Mouse (Mus musculus) stomach, embryonic 16.5 days (tissue): Measurements from ENCODE around the gene Pex19. TPM values are rescaled to one million over a fixed set of nuclear protein-coding genes. Genes with fewer than 3 reads are reported as not detected.

Experiments used
- ATAC-seq: fragments of 200-750 bp; cut with Nextera tagmentation; 2 replicates; pipeline ENCODE4 v1.8.0; 2017; ENCODE audit warnings: moderate number of reproducible peaks, moderate TSS enrichment; ENCODE audit not compliant: insufficient read depth, low FRiP score
- H3K27ac ChIP-seq: fragments of 300-500 bp; sonication (generic); 2 replicates; pipeline ENCODE4 v1.5.1; 2014; ENCODE audit warnings: low read length
- H3K27me3 ChIP-seq: fragments of 300-500 bp; sonication (generic); 2 replicates; pipeline ENCODE4 v1.6.1; 2014; ENCODE audit warnings: low read length, control low read depth, mixed read lengths; ENCODE audit not compliant: control insufficient read depth, insufficient read depth
- H3K36me3 ChIP-seq: fragments of 300-500 bp; sonication (generic); 2 replicates; pipeline ENCODE4 v1.6.1; 2014; ENCODE audit warnings: low read length; ENCODE audit not compliant: control insufficient read depth, insufficient read depth
- H3K4me1 ChIP-seq: fragments of 300-500 bp; sonication (generic); 2 replicates; pipeline ENCODE4 v1.6.1; 2014; ENCODE audit warnings: low read length, control low read depth, mixed read lengths; ENCODE audit not compliant: control insufficient read depth, insufficient read depth
- H3K4me2 ChIP-seq: fragments of 300-500 bp; sonication (generic); 2 replicates; pipeline ENCODE4 v1.6.1; 2014; ENCODE audit warnings: low read depth, low read length, mixed read lengths
- H3K4me3 ChIP-seq: fragments of 300-500 bp; sonication (generic); replicated peaks from 2 replicates; pipeline ENCODE4 v1.5.1; 2014; ENCODE audit warnings: mild to moderate bottlenecking, low read length
- H3K9ac ChIP-seq: fragments of 300-500 bp; sonication (generic); 2 replicates; pipeline ENCODE4 v1.6.1; 2014; ENCODE audit warnings: low read length
- H3K9me3 ChIP-seq: fragments of 300-500 bp; sonication (generic); replicated peaks from 2 replicates; pipeline ENCODE4 v1.6.1; 2016; ENCODE audit warnings: low read length, control low read depth; ENCODE audit not compliant: control insufficient read depth
- WGBS: fragments of 180-500 bp; shearing (Covaris S2); extraction: QIAGEN DNeasy Blood & Tissue Kit; methylation state at CpG from one replicate; pipeline ENCODE4 v1.1.7; 2014; 5-methylcytosine and 5-hydroxymethylcytosine counted together
- polyA plus RNA-seq: library from polyadenylated mRNA; unstranded; fragments of >200 nt; fragmentation: Nextera tagmentation; extraction: Ambion mirVana; gene quantifications from 2 replicates; pipeline ENCODE4 v1.2.1, GENCODE M21; 2015

Pex19 gene
- polyA plus RNA-seq, 1 experiment from 2014 or later, result 129 TPM

DNA sequence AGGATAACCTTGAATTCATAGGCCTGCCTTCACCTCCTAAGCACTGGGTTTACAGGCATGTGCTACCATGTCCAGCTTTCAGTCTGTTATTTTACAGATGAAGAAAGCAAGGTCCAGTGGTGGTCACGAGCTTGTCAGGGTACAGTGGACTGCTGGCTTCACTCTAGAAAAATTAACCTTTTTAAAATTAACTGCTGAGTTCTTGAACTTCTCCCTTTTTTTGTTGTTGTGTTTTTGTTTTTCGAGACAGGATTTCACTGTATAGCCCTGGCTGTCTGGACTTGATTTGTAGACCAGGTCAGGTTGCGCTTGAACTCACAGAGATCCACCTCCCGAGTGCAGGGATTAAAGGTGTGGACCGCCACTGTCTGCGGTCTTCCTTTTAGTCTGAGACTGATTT, 36.4 kb downstream of the Pex19 start:
- Histone ChIP-seq H3K4me3 (no peak overlapping the region), H3K27me3 (no peaks in the 10 kb centered on the region)

DNA sequence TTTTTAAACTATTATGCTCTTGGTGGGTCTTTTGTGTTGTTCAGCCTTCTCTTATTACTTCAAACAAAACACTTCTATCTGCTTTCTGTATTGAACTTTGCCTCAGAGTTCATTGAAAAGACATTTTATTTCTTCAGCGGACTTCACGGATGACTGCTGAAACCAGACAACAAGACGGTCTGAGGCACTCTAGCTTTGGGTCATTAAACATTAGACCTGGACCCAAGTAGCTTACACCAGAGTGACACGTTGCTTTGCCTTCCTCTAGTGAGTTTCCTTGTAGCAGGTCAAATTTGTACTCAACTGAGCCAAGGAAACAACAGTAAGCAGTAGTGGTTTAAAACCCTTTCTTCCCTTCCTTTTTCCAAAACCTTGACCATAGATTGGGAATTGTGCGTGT, 41.4 kb downstream of the Pex19 start:
- ATAC-seq, result no peak
- 85% methylated on average over 5 of the region's 5 CpGs for WGBS
- no peaks in the 10 kb centered on the region for H3K9me3 ChIP-seq
- no peak overlapping the region for H3K4me3 ChIP-seq
- no peaks in the 10 kb centered on the region for H3K27me3 ChIP-seq
- no peak overlapping the region for H3K27ac ChIP-seq
- peaks cover 12% of the 10 kb centered on the region; the same call in 1 of the 2 replicates for H3K36me3 ChIP-seq
- no peak overlapping the region for H3K9ac ChIP-seq
- no peaks in the 10 kb centered on the region for H3K4me1 ChIP-seq
- H3K4me2 ChIP-seq, result no peak overlapping the region

More for the DNA sequence above, 36.4 kb downstream of the Pex19 start:
- H3K27ac ChIP-seq, result no peak overlapping the region
- WGBS, result 83% methylated on average over 6 of the region's 6 CpGs
- H3K9me3 ChIP-seq, result no peaks in the 10 kb centered on the region
- peaks cover 6% of the 10 kb centered on the region; the same call in 1 of the 2 replicates for H3K36me3 ChIP-seq
- H3K4me1 ChIP-seq, result peaks cover 9% of the 10 kb centered on the region
- no peak overlapping the region for H3K9ac ChIP-seq
- H3K4me2 ChIP-seq, result no peak overlapping the region
- no peak for ATAC-seq

DNA sequence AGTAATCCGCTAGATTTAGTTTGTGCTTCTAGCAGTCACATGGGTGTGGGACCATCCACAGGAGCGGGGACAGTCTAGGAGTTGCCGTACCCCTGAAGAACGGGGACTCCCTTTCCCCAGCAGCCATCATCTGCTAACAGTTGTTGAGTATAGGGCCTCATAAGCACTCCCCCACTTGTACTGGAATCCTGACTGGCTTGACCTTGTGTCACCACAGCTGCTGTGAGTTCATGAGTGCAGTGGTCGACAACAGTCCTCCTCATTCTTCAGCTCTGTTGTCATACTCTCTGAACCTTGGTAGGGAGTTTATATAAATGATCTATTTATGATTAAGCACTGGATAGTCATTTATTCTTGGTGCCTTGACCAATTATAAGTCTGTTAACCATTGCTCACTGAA, 43.3 kb downstream of the Pex19 start:
- H3K9me3 ChIP-seq, result no peaks in the 10 kb centered on the region
- no peak overlapping the region for H3K4me3 ChIP-seq
- H3K9ac ChIP-seq, result no peak overlapping the region
- 89% methylated on average over 5 of the region's 5 CpGs for WGBS
- no peak overlapping the region for H3K4me2 ChIP-seq
- no peaks in the 10 kb centered on the region for H3K27me3 ChIP-seq
- no peak overlapping the region for H3K27ac ChIP-seq
- no peak for ATAC-seq
- no peaks in the 10 kb centered on the region for H3K4me1 ChIP-seq
- peaks cover 22% of the 10 kb centered on the region; the same call in 1 of the 2 replicates for H3K36me3 ChIP-seq

DNA sequence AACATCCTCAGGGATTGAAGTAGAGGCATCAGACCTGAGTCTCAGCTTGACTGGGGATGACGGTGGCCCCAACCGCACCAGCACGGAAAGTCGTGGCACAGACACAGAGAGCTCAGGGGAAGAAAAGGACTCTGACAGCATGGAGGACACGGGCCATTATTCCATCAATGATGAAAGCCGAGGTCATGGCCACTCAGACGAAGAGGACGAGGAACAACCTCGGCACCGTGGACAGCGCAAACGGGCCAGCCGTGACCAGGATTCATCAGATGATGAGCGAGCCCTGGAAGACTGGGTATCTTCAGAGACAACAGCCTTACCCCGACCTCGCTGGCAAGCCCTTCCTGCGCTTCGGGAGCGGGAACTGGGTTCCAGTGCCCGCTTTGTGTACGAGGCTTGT, 45.8 kb downstream of the Pex19 start:
- ATAC-seq, result no peak
- Histone ChIP-seq H3K4me3 (no peak overlapping the region), H3K9me3 (no peaks in the 10 kb centered on the region), H3K27ac (no peak overlapping the region), H3K4me1 (no peaks in the 10 kb centered on the region), H3K36me3 (peaks cover 24% of the 10 kb centered on the region; the same call in 1 of the 2 replicates), H3K4me2 (no peak overlapping the region), H3K9ac (no peak overlapping the region), H3K27me3 (no peaks in the 10 kb centered on the region)
- WGBS, result 92% methylated on average over 21 of the region's 21 CpGs

DNA sequence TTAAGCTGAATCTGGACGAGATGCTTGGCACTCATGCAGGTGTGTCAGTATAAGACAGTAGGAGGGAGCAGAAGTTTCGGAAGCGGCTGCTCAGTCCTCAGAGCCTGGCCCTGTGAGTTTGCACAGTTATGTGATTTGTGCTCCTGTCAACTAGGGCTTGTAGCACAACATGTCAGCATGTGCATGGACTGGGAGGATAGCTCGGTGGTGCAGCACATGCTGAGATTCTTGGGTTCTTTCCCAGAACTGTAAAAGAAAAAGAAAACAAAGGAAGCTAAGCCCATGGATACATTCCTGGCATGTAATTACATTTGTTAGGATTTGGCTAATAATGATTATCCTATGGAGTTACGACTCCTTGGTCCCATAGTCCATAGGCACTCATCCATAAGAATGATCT, 46.6 kb downstream of the Pex19 start:
- 84% methylated on average over 5 of the region's 5 CpGs for WGBS
- Histone ChIP-seq H3K4me1 (no peaks in the 10 kb centered on the region), H3K9me3 (no peaks in the 10 kb centered on the region), H3K4me2 (no peak overlapping the region), H3K4me3 (no peak overlapping the region), H3K36me3 (peaks cover 24% of the 10 kb centered on the region; the same call in 1 of the 2 replicates), H3K9ac (no peak overlapping the region), H3K27ac (no peak overlapping the region), H3K27me3 (no peaks in the 10 kb centered on the region)
- no peak for ATAC-seq

DNA sequence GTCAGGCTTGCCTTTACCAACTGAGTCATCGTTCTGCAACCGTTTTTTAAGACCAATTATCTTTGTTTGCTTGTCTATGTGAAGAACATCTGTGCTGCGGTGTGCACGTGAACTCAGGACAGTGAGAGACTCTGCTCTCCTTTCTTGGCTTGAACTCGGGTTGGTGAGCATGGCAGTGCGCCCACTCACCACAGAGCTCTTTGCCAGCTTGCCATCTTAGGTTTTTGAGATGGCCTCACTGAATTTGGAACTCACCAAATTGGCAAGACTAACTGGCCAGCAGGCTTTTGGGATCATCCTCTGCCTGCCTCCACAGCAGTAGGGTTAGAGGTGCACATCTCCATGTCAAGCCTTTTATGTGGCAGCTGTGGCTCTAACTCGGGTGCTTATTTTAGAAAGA, 51.2 kb downstream of the Pex19 start:
- no peaks in the 10 kb centered on the region for H3K9me3 ChIP-seq
- no peaks in the 10 kb centered on the region for H3K27me3 ChIP-seq
- no peak overlapping the region for H3K4me2 ChIP-seq
- H3K36me3 ChIP-seq, result peaks cover 27% of the 10 kb centered on the region; the same call in 1 of the 2 replicates
- ATAC-seq, result no peak
- no peak overlapping the region for H3K4me3 ChIP-seq
- H3K9ac ChIP-seq, result no peak overlapping the region
- 86% methylated on average over 7 of the region's 7 CpGs for WGBS
- H3K27ac ChIP-seq, result no peak overlapping the region
- no peaks in the 10 kb centered on the region for H3K4me1 ChIP-seq

DNA sequence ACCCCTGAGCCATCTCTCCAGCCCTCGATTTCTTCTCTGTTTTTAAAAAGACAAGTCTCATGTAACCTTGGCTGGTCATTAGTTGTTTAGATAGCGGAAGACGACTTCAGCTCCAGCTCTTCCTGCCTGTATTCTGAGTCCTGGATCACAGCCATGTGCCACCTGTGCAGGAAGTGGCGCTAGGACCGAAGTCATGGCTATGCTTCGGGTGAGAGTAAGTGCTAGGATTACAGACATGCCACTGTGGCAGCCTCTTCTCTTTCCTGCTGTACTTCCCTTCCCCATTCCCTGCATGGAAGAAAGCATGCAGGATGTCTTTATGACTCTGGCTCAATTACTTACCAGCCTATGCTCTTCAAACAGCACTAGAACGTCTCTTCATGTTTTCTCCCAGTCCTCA, 52.5 kb downstream of the Pex19 start:
- H3K9me3 ChIP-seq, result no peaks in the 10 kb centered on the region
- H3K4me3 ChIP-seq, result no peak overlapping the region
- peaks cover 25% of the 10 kb centered on the region; the same call in 1 of the 2 replicates for H3K36me3 ChIP-seq
- no peak for ATAC-seq
- H3K27me3 ChIP-seq, result no peaks in the 10 kb centered on the region
- H3K4me1 ChIP-seq, result no peaks in the 10 kb centered on the region
- 65% methylated on average over 7 of the region's 7 CpGs for WGBS
- no peak overlapping the region for H3K9ac ChIP-seq
- no peak overlapping the region for H3K27ac ChIP-seq
- no peak overlapping the region for H3K4me2 ChIP-seq

DNA sequence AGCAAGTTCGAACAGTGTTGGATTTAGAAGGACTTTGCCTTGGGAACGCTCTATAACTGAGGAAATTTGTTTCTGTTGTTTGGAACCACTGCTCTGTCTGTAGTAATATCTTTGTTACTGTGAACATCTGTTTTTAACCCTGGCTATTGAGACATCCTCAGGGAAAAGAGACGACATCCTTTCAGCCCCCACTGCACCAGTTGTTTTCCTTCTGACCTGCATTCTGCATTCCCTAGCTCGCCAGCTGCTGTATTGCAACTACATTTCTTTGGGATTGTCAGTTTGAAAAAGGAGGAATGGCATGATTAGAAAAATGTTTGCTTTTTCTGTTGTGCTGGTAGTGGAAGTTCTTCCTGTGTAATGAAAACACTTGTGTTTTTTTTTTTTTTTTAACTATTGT, 54.3 kb downstream of the Pex19 start:
- no peaks in the 10 kb centered on the region for H3K4me1 ChIP-seq
- H3K36me3 ChIP-seq, result peaks cover 14% of the 10 kb centered on the region; the same call in 1 of the 2 replicates
- no peak for ATAC-seq
- 38% methylated on average over 4 of the region's 4 CpGs for WGBS
- H3K27me3 ChIP-seq, result no peaks in the 10 kb centered on the region
- no peak overlapping the region for H3K27ac ChIP-seq
- H3K4me2 ChIP-seq, result no peak overlapping the region
- no peaks in the 10 kb centered on the region for H3K9me3 ChIP-seq
- H3K9ac ChIP-seq, result no peak overlapping the region
- no peak overlapping the region for H3K4me3 ChIP-seq

DNA sequence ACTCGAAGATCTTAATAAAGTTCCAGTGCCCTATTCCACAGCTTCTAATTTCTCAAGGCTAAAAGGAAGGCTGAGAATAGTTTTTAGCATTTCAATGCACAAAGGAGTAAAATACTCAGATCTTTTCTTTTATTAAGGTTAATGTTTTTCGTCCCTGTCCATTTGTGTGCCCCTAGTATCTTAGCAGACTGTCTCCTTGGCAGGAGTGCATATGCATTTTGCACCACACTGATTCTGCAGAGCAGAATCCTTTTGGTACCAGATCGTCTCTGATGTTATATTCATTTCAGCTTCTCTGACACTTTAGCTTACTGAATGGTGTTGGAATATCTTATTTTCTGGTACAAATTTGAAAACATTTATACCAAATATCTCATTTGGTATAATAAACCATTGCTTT, 55.2 kb downstream of the Pex19 start:
- ATAC-seq, result no peak
- 90% methylated on average over 3 of the region's 3 CpGs for WGBS
- H3K9me3 ChIP-seq, result no peaks in the 10 kb centered on the region
- no peak overlapping the region for H3K4me3 ChIP-seq
- no peak overlapping the region for H3K4me2 ChIP-seq
- no peak overlapping the region for H3K27ac ChIP-seq
- no peaks in the 10 kb centered on the region for H3K27me3 ChIP-seq
- peaks cover 18% of the 10 kb centered on the region for H3K36me3 ChIP-seq
- H3K4me1 ChIP-seq, result no peaks in the 10 kb centered on the region
- no peak overlapping the region for H3K9ac ChIP-seq

DNA sequence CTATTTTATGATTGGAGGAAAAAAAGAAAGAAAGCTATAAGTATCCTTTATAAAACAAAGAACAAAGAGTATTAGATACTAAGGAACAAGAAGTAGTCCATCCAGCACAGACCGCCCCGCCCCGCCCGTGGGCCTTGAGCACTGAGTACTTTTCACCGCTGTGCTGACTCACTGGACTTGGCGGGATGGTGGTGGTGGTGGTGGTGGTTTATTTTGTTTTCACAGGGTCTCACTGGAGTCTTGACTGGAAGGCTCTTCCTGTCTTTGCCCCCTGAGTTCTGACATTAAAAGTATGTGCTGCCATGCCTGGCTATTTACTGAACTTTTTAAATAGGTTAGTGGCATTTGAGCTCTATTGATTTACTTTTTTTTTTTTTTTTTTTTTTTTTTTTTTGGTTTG, 56.5 kb downstream of the Pex19 start:
- 94% methylated on average over 6 of the region's 6 CpGs for WGBS
- Histone ChIP-seq H3K36me3 (peaks cover 23% of the 10 kb centered on the region), H3K4me2 (no peak overlapping the region), H3K4me3 (no peak overlapping the region), H3K9me3 (no peaks in the 10 kb centered on the region), H3K4me1 (no peaks in the 10 kb centered on the region), H3K9ac (no peak overlapping the region), H3K27me3 (no peaks in the 10 kb centered on the region), H3K27ac (no peak overlapping the region)
- ATAC-seq, result no peak
